Mouse (Mus musculus) heart, embryonic 12.5 days (tissue): ENCODE measurements around the gene Atg7. TPM values are rescaled to one million over a fixed set of nuclear protein-coding genes. Genes with fewer than 3 reads are reported as not detected.
A peak's percentile ranks its signal among the peaks of the same experiment; 100 is the strongest.

ENCODE experiments used
- ATAC-seq: fragments of 200-750 bp; cut with Nextera tagmentation; 2 replicates; pipeline ENCODE4 v1.8.0; 2017; ENCODE audit warnings: moderate TSS enrichment, moderate library complexity; ENCODE audit not compliant: insufficient number of reproducible peaks, low FRiP score
- H3K27ac ChIP-seq: fragments of 300-500 bp; sonication (generic); 2 replicates; pipeline ENCODE4 v1.5.1; 2016; ENCODE audit warnings: mild to moderate bottlenecking, moderate library complexity; ENCODE audit not compliant: poor library complexity, severe bottlenecking
- H3K27me3 ChIP-seq: fragments of 300-500 bp; sonication (generic); replicated peaks from 2 replicates; pipeline ENCODE4 v1.6.1; 2016; ENCODE audit warnings: mild to moderate bottlenecking, moderate library complexity
- H3K36me3 ChIP-seq: fragments of 300-500 bp; sonication (generic); 2 replicates; pipeline ENCODE4 v1.6.1; 2016; ENCODE audit warnings: mild to moderate bottlenecking, moderate library complexity
- H3K4me1 ChIP-seq: fragments of 300-500 bp; sonication (generic); replicated peaks from 2 replicates; pipeline ENCODE4 v1.6.1; 2016; ENCODE audit warnings: mild to moderate bottlenecking
- H3K4me2 ChIP-seq: fragments of 300-500 bp; sonication (generic); 2 replicates; pipeline ENCODE4 v1.6.1; 2016; ENCODE audit warnings: mild to moderate bottlenecking, moderate library complexity
- H3K4me3 ChIP-seq: fragments of 300-500 bp; sonication (generic); 2 replicates; pipeline ENCODE4 v1.5.1; 2016; ENCODE audit warnings: mild to moderate bottlenecking
- H3K9ac ChIP-seq: fragments of 300-500 bp; sonication (generic); 2 replicates; pipeline ENCODE4 v1.6.1; 2016; ENCODE audit warnings: mild to moderate bottlenecking, moderate library complexity
- H3K9me3 ChIP-seq: fragments of 300-500 bp; sonication (generic); replicated peaks from 2 replicates; pipeline ENCODE4 v1.6.1; 2016; ENCODE audit warnings: mild to moderate bottlenecking, moderate library complexity
- WGBS: fragments of 180-500 bp; shearing (Covaris S2); methylation state at CpG from one replicate; pipeline ENCODE4 v1.1.7; 2016; 5-methylcytosine and 5-hydroxymethylcytosine counted together
- polyA plus RNA-seq: library from polyadenylated mRNA; unstranded; fragments of >200 nt; fragmentation: Nextera tagmentation; extraction: Ambion mirVana; gene quantifications from 2 replicates; pipeline ENCODE4 v1.2.1, GENCODE M21; 2016

Gene Atg7
- polyA plus RNA-seq, 1 experiment from 2014 or later, result 18.4 TPM

GRCm38 (mm10) chr6:114856501-114856900, 213.6 kb downstream of the Atg7 start:
- no peak overlapping the region for H3K4me3 ChIP-seq
- no peak overlapping the region for H3K4me2 ChIP-seq
- no peak overlapping the region for H3K9ac ChIP-seq
- 86% methylated on average over 4 of the region's 4 CpGs for WGBS
- H3K27ac ChIP-seq, result no peak overlapping the region
- no peaks in the 10 kb centered on the region for H3K9me3 ChIP-seq
- H3K4me1 ChIP-seq, result peaks cover 72% of the 10 kb centered on the region
- no peaks in the 10 kb centered on the region for H3K27me3 ChIP-seq
- no peak for ATAC-seq
- peaks cover 24% of the 10 kb centered on the region for H3K36me3 ChIP-seq

- Histone ChIP-seq H3K36me3 (peaks cover 40% of the 10 kb centered on the region), H3K27ac (no peak overlapping the region), H3K9ac (no peak overlapping the region), H3K4me2 (no peak overlapping the region), H3K9me3 (no peaks in the 10 kb centered on the region), H3K4me3 (no peak overlapping the region), H3K27me3 (no peaks in the 10 kb centered on the region), H3K4me1 (peaks cover 74% of the 10 kb centered on the region)
- 84% methylated on average over 3 of the region's 3 CpGs for WGBS
- ATAC-seq, result no peak
Observed at GRCm38 (mm10) chr6:114857996-114858721, 215.3 kb downstream of the Atg7 start.

- peaks cover 74% of the 10 kb centered on the region for H3K4me1 ChIP-seq
Observed at GRCm38 (mm10) chr6:114858722-114859053, 215.8 kb downstream of the Atg7 start.

DNA sequence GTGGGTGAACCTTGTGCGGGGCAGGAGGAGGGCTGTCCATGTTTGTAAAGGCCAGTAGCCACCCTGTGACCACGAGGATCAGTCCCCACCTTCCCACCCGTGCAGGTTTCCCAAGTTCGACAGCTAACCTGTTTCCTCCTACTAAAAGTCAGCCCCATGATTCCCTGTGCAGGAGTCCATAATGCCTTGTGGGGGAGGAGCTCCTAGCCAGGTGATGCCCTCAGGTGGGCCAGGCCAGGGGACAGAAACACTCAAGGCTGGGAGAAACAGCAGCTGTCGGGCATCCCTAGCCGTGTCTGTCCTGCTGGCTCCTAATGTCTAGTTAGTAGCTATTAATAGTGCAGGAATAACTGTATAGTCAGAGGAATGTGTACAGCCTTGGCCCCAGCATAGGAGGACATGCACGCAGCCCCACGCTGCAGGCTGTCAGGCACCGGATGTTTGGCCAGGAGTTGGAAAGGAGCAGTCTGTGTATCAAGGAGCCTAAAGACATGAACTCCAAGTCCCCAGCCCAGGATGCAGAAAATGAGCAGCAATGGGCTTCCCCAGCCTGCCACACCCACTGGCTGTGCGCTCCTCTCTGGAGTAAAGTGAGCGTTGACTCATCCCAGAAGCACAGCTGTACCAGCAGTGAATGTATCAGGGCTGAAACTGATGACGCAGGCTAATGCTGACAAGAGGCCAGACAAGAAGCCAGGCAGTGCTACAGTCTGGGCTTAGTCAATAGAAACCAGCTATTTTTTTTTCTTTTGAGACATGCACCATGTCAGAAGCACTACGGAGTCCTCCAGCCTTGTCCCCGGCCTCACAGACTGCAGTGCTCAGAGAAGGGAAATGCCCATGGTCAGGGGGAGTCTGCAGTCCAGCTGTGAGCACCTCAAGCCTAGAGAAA, 218.0 kb downstream of the Atg7 start:
- peak; percentile 10; the same call in 1 of the 2 replicates for ATAC-seq
- peaks cover 64% of the 10 kb centered on the region for H3K4me1 ChIP-seq
- H3K27ac ChIP-seq, result peak overlapping the region; percentile 73
- H3K36me3 ChIP-seq, result peaks cover 47% of the 10 kb centered on the region
- no peak overlapping the region for H3K4me3 ChIP-seq
- H3K9me3 ChIP-seq, result no peaks in the 10 kb centered on the region
- peak overlapping the region; percentile 13; the same call in 1 of the 2 replicates for H3K9ac ChIP-seq
- H3K27me3 ChIP-seq, result no peaks in the 10 kb centered on the region
- WGBS, result 42% methylated on average over 14 of the region's 14 CpGs
- H3K4me2 ChIP-seq, result no peak overlapping the region

More at GRCm38 (mm10) chr6:114858722-114859053, 215.8 kb downstream of the Atg7 start:
- Histone ChIP-seq H3K9ac (no peak overlapping the region), H3K9me3 (no peaks in the 10 kb centered on the region), H3K27me3 (no peaks in the 10 kb centered on the region), H3K4me2 (no peak overlapping the region), H3K36me3 (peaks cover 44% of the 10 kb centered on the region), H3K27ac (no peak overlapping the region), H3K4me3 (no peak overlapping the region)
- WGBS, result 63% methylated on average over 4 of the region's 4 CpGs
- ATAC-seq, result no peak

DNA sequence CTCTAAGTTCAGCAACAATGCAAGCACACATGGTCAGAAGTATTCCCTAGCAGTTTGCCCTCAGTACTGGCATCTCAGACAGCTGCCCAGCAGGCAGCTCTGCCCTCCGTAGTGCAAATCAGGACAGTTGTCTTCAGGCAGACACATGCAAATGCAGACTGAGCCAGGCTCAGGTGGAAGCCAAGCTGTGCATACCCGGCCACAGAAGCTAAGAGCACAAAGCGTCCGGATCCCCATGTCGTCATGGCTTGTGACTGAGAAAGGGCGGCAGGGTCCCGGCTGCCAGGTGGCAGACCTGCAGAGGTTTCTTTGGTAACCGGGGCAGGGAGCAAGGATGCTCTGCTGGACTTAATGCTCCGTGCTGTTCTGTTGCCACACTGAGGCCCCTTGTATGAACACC, 218.7 kb downstream of the Atg7 start:
- Histone ChIP-seq H3K27ac (peak overlapping the region; percentile 73), H3K4me2 (no peak overlapping the region), H3K36me3 (peaks cover 47% of the 10 kb centered on the region), H3K9me3 (no peaks in the 10 kb centered on the region), H3K4me3 (no peak overlapping the region), H3K4me1 (peaks cover 66% of the 10 kb centered on the region), H3K9ac (peak overlapping the region; percentile 13; the same call in 1 of the 2 replicates), H3K27me3 (no peaks in the 10 kb centered on the region)
- ATAC-seq, result no peak
- WGBS, result 81% methylated on average over 9 of the region's 9 CpGs

- Histone ChIP-seq H3K4me1 (peaks cover 71% of the 10 kb centered on the region), H3K27ac (0 out of 2 replicates have a peak overlapping the region, but pooled peaks have one; percentile 73), H3K4me2 (no peak overlapping the region), H3K27me3 (no peaks in the 10 kb centered on the region), H3K9me3 (no peaks in the 10 kb centered on the region), H3K9ac (peak overlapping the region; percentile 34; the same call in 1 of the 2 replicates), H3K4me3 (no peak overlapping the region), H3K36me3 (peaks cover 47% of the 10 kb centered on the region)
- ATAC-seq, result no peak
- WGBS, result 77% methylated on average over 9 of the region's 9 CpGs
Observed at GRCm38 (mm10) chr6:114862046-114862445, 219.1 kb downstream of the Atg7 start.

GRCm38 (mm10) chr6:114863501-114863900, 220.6 kb downstream of the Atg7 start:
- ATAC-seq, result no peak
- WGBS, result 93% methylated on average over 5 of the region's 5 CpGs
- H3K9ac ChIP-seq, result no peak overlapping the region
- no peak overlapping the region for H3K4me2 ChIP-seq
- H3K27ac ChIP-seq, result no peak overlapping the region
- H3K27me3 ChIP-seq, result no peaks in the 10 kb centered on the region
- H3K9me3 ChIP-seq, result no peaks in the 10 kb centered on the region
- H3K4me1 ChIP-seq, result peaks cover 70% of the 10 kb centered on the region
- peaks cover 44% of the 10 kb centered on the region for H3K36me3 ChIP-seq
- no peak overlapping the region for H3K4me3 ChIP-seq

- ATAC-seq, result no peak
- WGBS, result 90% methylated on average over 8 of the region's 8 CpGs
- Histone ChIP-seq H3K27ac (no peak overlapping the region), H3K27me3 (no peaks in the 10 kb centered on the region), H3K4me3 (no peak overlapping the region), H3K36me3 (peaks cover 35% of the 10 kb centered on the region), H3K4me1 (peaks cover 77% of the 10 kb centered on the region), H3K4me2 (no peak overlapping the region), H3K9me3 (no peaks in the 10 kb centered on the region), H3K9ac (no peak overlapping the region)
Observed at GRCm38 (mm10) chr6:114864421-114864820, 221.5 kb downstream of the Atg7 start.

- 0 out of 2 replicates have a peak overlapping the region, but pooled peaks have one; percentile 21 for H3K9ac ChIP-seq
- no peak overlapping the region for H3K4me3 ChIP-seq
- H3K27ac ChIP-seq, result peak overlapping the region; percentile 31
- H3K36me3 ChIP-seq, result peaks cover 31% of the 10 kb centered on the region
- no peak for ATAC-seq
- 60% methylated on average over 3 of the region's 3 CpGs for WGBS
- H3K4me2 ChIP-seq, result no peak overlapping the region
- H3K27me3 ChIP-seq, result no peaks in the 10 kb centered on the region
- H3K4me1 ChIP-seq, result peaks cover 84% of the 10 kb centered on the region
- no peaks in the 10 kb centered on the region for H3K9me3 ChIP-seq
Observed at GRCm38 (mm10) chr6:114866078-114866477, 223.2 kb downstream of the Atg7 start.

GRCm38 (mm10) chr6:114866619-114867018, 223.7 kb downstream of the Atg7 start:
- 57% methylated on average over 4 of the region's 4 CpGs for WGBS
- no peaks in the 10 kb centered on the region for H3K9me3 ChIP-seq
- no peaks in the 10 kb centered on the region for H3K27me3 ChIP-seq
- H3K4me2 ChIP-seq, result no peak overlapping the region
- H3K4me1 ChIP-seq, result peaks cover 83% of the 10 kb centered on the region
- H3K36me3 ChIP-seq, result peaks cover 33% of the 10 kb centered on the region
- H3K9ac ChIP-seq, result 0 out of 2 replicates have a peak overlapping the region, but pooled peaks have one; percentile 21
- peak overlapping the region; percentile 31 for H3K27ac ChIP-seq
- ATAC-seq, result no peak; the same call in 1 of the 2 replicates
- no peak overlapping the region for H3K4me3 ChIP-seq

- WGBS, result 83% methylated on average over 7 of the region's 7 CpGs
- peaks cover 78% of the 10 kb centered on the region for H3K4me1 ChIP-seq
- H3K27me3 ChIP-seq, result no peaks in the 10 kb centered on the region
- peaks cover 15% of the 10 kb centered on the region for H3K36me3 ChIP-seq
- no peak overlapping the region for H3K27ac ChIP-seq
- H3K4me3 ChIP-seq, result no peak overlapping the region
- no peak for ATAC-seq
- H3K9me3 ChIP-seq, result no peaks in the 10 kb centered on the region
- no peak overlapping the region for H3K4me2 ChIP-seq
- no peak overlapping the region for H3K9ac ChIP-seq
Observed at GRCm38 (mm10) chr6:114868656-114869055, 225.8 kb downstream of the Atg7 start.
